Mouse (Mus musculus): ENCODE measurements around the gene Zmynd11. TPM values are rescaled to one million over a fixed set of nuclear protein-coding genes. Genes with fewer than 3 reads are reported as not detected.

Gene Zmynd11
- polyA plus RNA-seq, 1 experiment: 288 TPM

- no peaks in the 10 kb centered on the region for H3K27me3 ChIP-seq (ENCODE audit: control insufficient read depth, insufficient read depth, low read length)
- no peak overlapping the region for H3K4me3 ChIP-seq (replicated peaks; ENCODE audit: insufficient read depth, low read depth, low read length)
- TF ChIP-seq CTCF (IDR thresholded peaks at IDR 0.05; ENCODE audit: borderline replicate concordance, insufficient read depth, low read depth, low read length) (no peak), POLR2A (IDR thresholded peaks at IDR 0.05; ENCODE audit: borderline replicate concordance, insufficient read depth, low read length) (no peak)
- 82% methylated on average over 3 of the region's 3 CpGs for WGBS
- no peak overlapping the region for H3K27ac ChIP-seq (ENCODE audit: insufficient read depth, low read length)
- no peak for DNase-seq
- H3K4me1 ChIP-seq (ENCODE audit: control insufficient read depth, insufficient read depth, low read length): peaks cover 2% of the 10 kb centered on the region
Observed at GRCm38 (mm10) chr13:9712971-9713370, 52.2 kb downstream of the Zmynd11 start.

GRCm38 (mm10) chr13:9712409-9712808 lies 52.7 kb downstream of the Zmynd11 start:
- no peaks in the 10 kb centered on the region for H3K27me3 ChIP-seq (ENCODE audit: control insufficient read depth, insufficient read depth, low read length)
- H3K4me3 ChIP-seq (replicated peaks; ENCODE audit: insufficient read depth, low read depth, low read length): no peak overlapping the region
- WGBS: 100% methylated on average over 1 of the region's 1 CpGs
- no peak for TF ChIP-seq POLR2A (IDR thresholded peaks at IDR 0.05; ENCODE audit: borderline replicate concordance, insufficient read depth, low read length)
- no peak for TF ChIP-seq CTCF (IDR thresholded peaks at IDR 0.05; ENCODE audit: borderline replicate concordance, insufficient read depth, low read depth, low read length)
- H3K27ac ChIP-seq (ENCODE audit: insufficient read depth, low read length): no peak overlapping the region
- DNase-seq: no peak
- peaks cover 2% of the 10 kb centered on the region for H3K4me1 ChIP-seq (ENCODE audit: control insufficient read depth, insufficient read depth, low read length)

GRCm38 (mm10) chr13:9708433-9709240 lies 56.5 kb downstream of the Zmynd11 start:
- TF ChIP-seq POLR2A (IDR thresholded peaks at IDR 0.05; ENCODE audit: borderline replicate concordance, insufficient read depth, low read length) (no peak), CTCF (IDR thresholded peaks at IDR 0.05; ENCODE audit: borderline replicate concordance, insufficient read depth, low read depth, low read length) (no peak)
- Histone ChIP-seq H3K4me1 (ENCODE audit: control insufficient read depth, insufficient read depth, low read length) (peaks cover 2% of the 10 kb centered on the region), H3K27me3 (ENCODE audit: control insufficient read depth, insufficient read depth, low read length) (no peaks in the 10 kb centered on the region), H3K27ac (ENCODE audit: insufficient read depth, low read length) (no peak overlapping the region), H3K4me3 (replicated peaks; ENCODE audit: insufficient read depth, low read depth, low read length) (no peak overlapping the region)
- DNase-seq: no peak
- 88% methylated on average over 7 of the region's 7 CpGs for WGBS

- no peak overlapping the region for H3K4me3 ChIP-seq (replicated peaks; ENCODE audit: insufficient read depth, low read depth, low read length)
- H3K27ac ChIP-seq (ENCODE audit: insufficient read depth, low read length): no peak overlapping the region
- no peak for DNase-seq
- peaks cover 2% of the 10 kb centered on the region; the same call in 1 of the 2 replicates for H3K4me1 ChIP-seq (ENCODE audit: control insufficient read depth, insufficient read depth, low read length)
- TF ChIP-seq POLR2A (IDR thresholded peaks at IDR 0.05; ENCODE audit: borderline replicate concordance, insufficient read depth, low read length) (no peak), CTCF (IDR thresholded peaks at IDR 0.05; ENCODE audit: borderline replicate concordance, insufficient read depth, low read depth, low read length) (no peak)
- no peaks in the 10 kb centered on the region for H3K27me3 ChIP-seq (ENCODE audit: control insufficient read depth, insufficient read depth, low read length)
- 88% methylated on average over 8 of the region's 8 CpGs for WGBS
Observed at GRCm38 (mm10) chr13:9706720-9707119, 58.4 kb downstream of the Zmynd11 start.

GRCm38 (mm10) chr13:9702615-9703235 lies 62.4 kb downstream of the Zmynd11 start:
- Histone ChIP-seq H3K27ac (ENCODE audit: insufficient read depth, low read length) (no peak overlapping the region), H3K4me3 (replicated peaks; ENCODE audit: insufficient read depth, low read depth, low read length) (no peak overlapping the region), H3K4me1 (ENCODE audit: control insufficient read depth, insufficient read depth, low read length) (no peaks in the 10 kb centered on the region), H3K27me3 (ENCODE audit: control insufficient read depth, insufficient read depth, low read length) (no peaks in the 10 kb centered on the region)
- WGBS: 85% methylated on average over 12 of the region's 12 CpGs
- no peak for DNase-seq
- TF ChIP-seq CTCF (IDR thresholded peaks at IDR 0.05; ENCODE audit: borderline replicate concordance, insufficient read depth, low read depth, low read length) (no peak), POLR2A (IDR thresholded peaks at IDR 0.05; ENCODE audit: borderline replicate concordance, insufficient read depth, low read length) (no peak)

GRCm38 (mm10) chr13:9697340-9697739 lies 67.8 kb downstream of the Zmynd11 start:
- TF ChIP-seq POLR2A (IDR thresholded peaks at IDR 0.05; ENCODE audit: borderline replicate concordance, insufficient read depth, low read length) (no peak), CTCF (IDR thresholded peaks at IDR 0.05; ENCODE audit: borderline replicate concordance, insufficient read depth, low read depth, low read length) (no peak)
- 98% methylated on average over 4 of the region's 4 CpGs for WGBS
- Histone ChIP-seq H3K27me3 (ENCODE audit: control insufficient read depth, insufficient read depth, low read length) (no peaks in the 10 kb centered on the region), H3K27ac (ENCODE audit: insufficient read depth, low read length) (no peak overlapping the region), H3K4me1 (ENCODE audit: control insufficient read depth, insufficient read depth, low read length) (no peaks in the 10 kb centered on the region), H3K4me3 (replicated peaks; ENCODE audit: insufficient read depth, low read depth, low read length) (no peak overlapping the region)
- DNase-seq: no peak

GRCm38 (mm10) chr13:9695809-9696208 lies 69.3 kb downstream of the Zmynd11 start:
- TF ChIP-seq CTCF (IDR thresholded peaks at IDR 0.05; ENCODE audit: borderline replicate concordance, insufficient read depth, low read depth, low read length) (no peak), POLR2A (IDR thresholded peaks at IDR 0.05; ENCODE audit: borderline replicate concordance, insufficient read depth, low read length) (no peak)

GRCm38 (mm10) chr13:9695403-9695802 lies 69.7 kb downstream of the Zmynd11 start:
- no peak overlapping the region for H3K27ac ChIP-seq (ENCODE audit: insufficient read depth, low read length)
- WGBS: 97% methylated on average over 4 of the region's 4 CpGs
- no peak for TF ChIP-seq CTCF (IDR thresholded peaks at IDR 0.05; ENCODE audit: borderline replicate concordance, insufficient read depth, low read depth, low read length)

More at GRCm38 (mm10) chr13:9695809-9696208, 69.3 kb downstream of the Zmynd11 start:
- H3K4me3 ChIP-seq (replicated peaks; ENCODE audit: insufficient read depth, low read depth, low read length): no peak overlapping the region
- H3K4me1 ChIP-seq (ENCODE audit: control insufficient read depth, insufficient read depth, low read length): no peaks in the 10 kb centered on the region
- H3K27ac ChIP-seq (ENCODE audit: insufficient read depth, low read length): no peak overlapping the region
- no peak for DNase-seq
- no peaks in the 10 kb centered on the region for H3K27me3 ChIP-seq (ENCODE audit: control insufficient read depth, insufficient read depth, low read length)

More at GRCm38 (mm10) chr13:9695403-9695802, 69.7 kb downstream of the Zmynd11 start:
- no peaks in the 10 kb centered on the region for H3K27me3 ChIP-seq (ENCODE audit: control insufficient read depth, insufficient read depth, low read length)
- no peaks in the 10 kb centered on the region for H3K4me1 ChIP-seq (ENCODE audit: control insufficient read depth, insufficient read depth, low read length)
- no peak for DNase-seq
- H3K4me3 ChIP-seq (replicated peaks; ENCODE audit: insufficient read depth, low read depth, low read length): no peak overlapping the region

Measured in cerebellum, adult 2 months (tissue).